Mouse (Mus musculus) frontal cortex, postnatal 10 days (tissue): ENCODE data around the gene Lysmd4.

Source experiments
- DNase-seq, 2 experiments: peaks; one replicate each; pipeline ENCODE4 v3.0.0; 2022; ENCODE audit warnings: low spot score in 2 of 2, mixed read lengths in 1 of 2

The Lysmd4 gene

GRCm38 (mm10) chr7:67342067-67342625, 119.8 kb downstream of the Lysmd4 start:
- no peak for DNase-seq

DNA sequence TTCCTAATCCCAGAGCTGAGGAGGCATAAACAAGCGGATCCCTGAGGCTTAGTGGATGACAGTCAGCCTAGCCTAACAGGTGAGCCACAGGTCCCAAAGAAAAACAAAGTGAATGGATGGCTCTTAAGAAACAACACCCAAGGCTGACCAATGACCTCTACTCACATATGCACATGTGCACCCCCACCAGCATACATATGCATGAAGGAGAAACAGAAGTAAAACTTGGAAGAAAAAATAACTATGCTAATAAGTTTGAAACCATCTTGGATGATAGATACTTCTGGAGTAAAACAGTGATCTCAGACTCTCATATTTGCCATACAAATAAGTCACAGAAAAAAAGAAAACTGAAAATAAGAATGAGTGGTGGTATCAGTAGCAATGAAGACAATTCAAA, 122.1 kb downstream of the Lysmd4 start:
- DNase-seq, result no peak

DNA sequence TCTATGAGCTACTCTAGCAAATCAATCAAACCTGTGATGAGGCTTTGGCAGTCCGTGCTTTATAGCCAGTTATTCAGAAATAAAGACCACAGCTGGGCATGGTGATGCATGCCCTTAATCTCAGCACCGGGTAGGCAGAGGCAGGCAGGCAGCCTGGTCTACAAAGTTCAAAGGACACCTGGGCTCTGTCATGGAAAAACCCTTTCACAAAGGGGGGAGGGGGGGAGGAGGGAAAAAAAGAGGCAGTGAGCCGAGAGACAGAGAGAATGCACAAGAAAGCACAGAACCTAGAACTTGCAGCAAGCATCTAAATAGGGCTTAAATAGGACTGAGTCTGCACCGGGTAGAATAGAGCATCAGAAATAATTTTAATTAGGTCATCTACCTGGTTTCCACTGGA, 130.6 kb downstream of the Lysmd4 start:
- no peak for DNase-seq

- DNase-seq, result no peak
Observed at GRCm38 (mm10) chr7:67353667-67354066, 131.3 kb downstream of the Lysmd4 start.

GRCm38 (mm10) chr7:67355870-67356269, 133.5 kb downstream of the Lysmd4 start:
- no peak for DNase-seq
